Mouse (Mus musculus): ENCODE measurements at regions not wholly inside any gene's neighbourhood (a gene's known extent, or its start where the extent isn't known, plus 50 kb on each side); places are given as distances from the start of the nearest gene placed in this dataset.

DNA sequence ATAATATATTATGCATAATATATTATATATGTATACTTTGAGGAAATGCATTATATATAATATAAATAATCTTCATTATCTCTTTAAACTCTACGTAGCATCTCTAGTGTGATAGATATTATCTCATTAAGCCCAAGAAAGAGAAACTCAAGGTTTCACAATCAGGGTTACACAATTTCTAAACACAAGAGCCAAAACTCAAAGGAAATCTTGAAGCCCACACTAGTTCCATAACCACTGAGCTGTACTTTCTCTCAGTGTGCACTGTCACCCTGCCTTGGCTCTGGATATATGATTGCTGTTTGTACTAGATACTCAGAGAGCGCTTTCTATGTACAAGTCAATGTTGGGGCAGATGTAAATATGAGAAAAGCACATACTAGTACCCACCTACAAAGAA is 299.6 kb upstream of the Ldb2 start:
- TF ChIP-seq POLR2A (IDR thresholded peaks at IDR 0.05; ENCODE audit: borderline replicate concordance, control insufficient read depth, low read depth, low read length) (no peak), CTCF (IDR thresholded peaks at IDR 0.05; ENCODE audit: control insufficient read depth, insufficient read depth, low read length) (no peak)
